Mouse (Mus musculus): ENCODE measurements around the gene Trpv2. TPM values are rescaled to one million over a fixed set of nuclear protein-coding genes. Genes with fewer than 3 reads are reported as not detected.
A peak's percentile ranks its signal among the peaks of the same experiment; 100 is the strongest.

Gene Trpv2
- total and polyA plus RNA-seq, 3 experiments = 30.0 to 30.4 TPM; not detected in 1

GRCm38 (mm10) chr11:62539089-62539890 lies 35.0 kb upstream of the Trpv2 start, which contains the start of gene Cenpv:
Gene Cenpv, minus strand, starts transcription at chr11:62539261.
- peaks cover 8 to 18% of the 10 kb centered on the region in 2 experiments for H3K36me3 ChIP-seq (ENCODE audit: control insufficient read depth in 1 of 2, insufficient read depth in 2 of 2, low read length in 2 of 2)
- H3K4me3 ChIP-seq (ENCODE audit: control insufficient read depth in 1 of 2, insufficient read depth in 1 of 2, low read depth in 2 of 2, low read length in 2 of 2) = peak within 1 kb of the TSS; percentile 58 to 91
- peak within 1 kb of the TSS; percentile 76 for H3K27ac ChIP-seq (ENCODE audit: control insufficient read depth, low read depth, low read length)
- H3K4me1 ChIP-seq (ENCODE audit: control insufficient read depth in 1 of 2, insufficient read depth in 2 of 2, low read length in 2 of 2) = peaks cover 6 to 8% of the 10 kb centered on the region in 2 experiments
- H3K9ac ChIP-seq (ENCODE audit: control insufficient read depth, low read depth, low read length, poor library complexity, severe bottlenecking) = peak within 1 kb of the TSS; percentile 100
- peak; percentile 89 for DNase-seq (ENCODE audit: low read depth, low spot score)
- peaks cover 28% of the 10 kb centered on the region for H3K79me2 ChIP-seq (ENCODE audit: control insufficient read depth, insufficient read depth, low read length, poor library complexity)
- no peaks in the 10 kb centered on the region for H3K9me3 ChIP-seq (replicated peaks; ENCODE audit: insufficient read depth, low read length)
- no peaks in the 10 kb centered on the region for H3K27me3 ChIP-seq (ENCODE audit: control insufficient read depth in 1 of 2, insufficient read depth in 2 of 2, low read length in 2 of 2)
- no peak for TF ChIP-seq ETS1 (IDR thresholded peaks at IDR 0.05; ENCODE audit: low read depth, low read length)
- no peak for TF ChIP-seq RAD21 (IDR thresholded peaks at IDR 0.05; ENCODE audit: low read depth, low read length)
- TF ChIP-seq ZC3H11A (IDR thresholded peaks at IDR 0.05; ENCODE audit: low read depth, low read length) = no peak
- peak; percentile 81 for TF ChIP-seq SIN3A (IDR thresholded peaks at IDR 0.05; ENCODE audit: low read length)
- TF ChIP-seq NELFE (IDR thresholded peaks at IDR 0.05; ENCODE audit: low read depth, low read length) = peak; percentile 93
- peak in 1 of 2 experiments; percentile 18; a peak in 1 of 4 replicates for TF ChIP-seq EP300 (IDR thresholded peaks at IDR 0.05; ENCODE audit: low read depth in 1 of 2, low read length in 2 of 2)
- TF ChIP-seq CHD1 (IDR thresholded peaks at IDR 0.05; ENCODE audit: low read depth, low read length) = peak; percentile 59; the same call in 1 of the 2 replicates
- 0 out of 2 replicates have a peak, but pooled peaks have one; percentile 2 for TF ChIP-seq SMC3 (IDR thresholded peaks at IDR 0.05; ENCODE audit: low read depth, low read length)
- 0 out of 2 replicates have a peak, but pooled peaks have one; percentile 81 for TF ChIP-seq UBTF (IDR thresholded peaks at IDR 0.05; ENCODE audit: borderline replicate concordance, insufficient read depth, low read depth, low read length)
- no peak; the same call in 1 of the 2 replicates for TF ChIP-seq BHLHE40 (IDR thresholded peaks at IDR 0.05; ENCODE audit: borderline replicate concordance, low read depth, low read length)
- no peak for TF ChIP-seq GABPA (IDR thresholded peaks at IDR 0.05; ENCODE audit: low read depth, low read length)
- no peak for TF ChIP-seq POLR2AphosphoS5 (IDR thresholded peaks at IDR 0.05; ENCODE audit: borderline replicate concordance, low read depth, low read length)
- no peak for TF ChIP-seq USF2 (IDR thresholded peaks at IDR 0.05; ENCODE audit: borderline replicate concordance in 1 of 2, insufficient read depth in 1 of 2, low read depth in 1 of 2, low read length in 2 of 2)
- TF ChIP-seq MXI1 (IDR thresholded peaks at IDR 0.05; ENCODE audit: low read depth, low read length) = peak; percentile 80
- TF ChIP-seq TCF12 (IDR thresholded peaks at IDR 0.05; ENCODE audit: low read depth, low read length) = peak; percentile 64
- no peak for TF ChIP-seq CTCF (IDR thresholded peaks at IDR 0.05 in 2 of 3, conservative IDR thresholded peaks at IDR 0.05 in 1 of 3; ENCODE audit: control insufficient read depth in 1 of 3, insufficient read depth in 1 of 3, low read depth in 2 of 3, low read length in 3 of 3, poor library complexity in 1 of 3, severe bottlenecking in 1 of 3)
- peak; percentile 71; the same call in 1 of the 2 replicates for TF ChIP-seq TBP (IDR thresholded peaks at IDR 0.05; ENCODE audit: low read depth, low read length)
- no peak for TF ChIP-seq JUND (IDR thresholded peaks at IDR 0.05; ENCODE audit: low read depth, low read length)
- no peak for TF ChIP-seq E2F4 (IDR thresholded peaks at IDR 0.05; ENCODE audit: borderline replicate concordance, low read depth, low read length)
- TF ChIP-seq TAL1 (IDR thresholded peaks at IDR 0.05; ENCODE audit: low read length) = no peak
- no peak for TF ChIP-seq ZNF384 (IDR thresholded peaks at IDR 0.05; ENCODE audit: low read depth, low read length)
- TF ChIP-seq KAT2A (conservative IDR thresholded peaks at IDR 0.05; ENCODE audit: low read depth, low read length) = peak; percentile 19; the same call in 1 of the 2 replicates
- TF ChIP-seq MYB (IDR thresholded peaks at IDR 0.05; ENCODE audit: low read depth, low read length) = no peak
- TF ChIP-seq ELF1 (IDR thresholded peaks at IDR 0.05; ENCODE audit: low read depth, low read length) = 0 out of 2 replicates have a peak, but pooled peaks have one; percentile 20
- peak; percentile 34; the same call in 1 of the 2 replicates for TF ChIP-seq MAX (IDR thresholded peaks at IDR 0.05; ENCODE audit: low read length)
- peak; percentile 39; the same call in 1 of the 2 replicates for TF ChIP-seq NRF1 (IDR thresholded peaks at IDR 0.05; ENCODE audit: insufficient read depth, low read depth, low read length, poor library complexity, severe bottlenecking)
- peak; percentile 74; the same call in 1 of the 2 replicates for TF ChIP-seq POLR2AphosphoS2 (IDR thresholded peaks at IDR 0.05; ENCODE audit: low read length)
- TF ChIP-seq ZMIZ1 (IDR thresholded peaks at IDR 0.05; ENCODE audit: low read depth, low read length) = peak; percentile 90
- no peak for TF ChIP-seq CHD2 (IDR thresholded peaks at IDR 0.05; ENCODE audit: low read length)
- TF ChIP-seq HCFC1 (IDR thresholded peaks at IDR 0.05; ENCODE audit: low read depth, low read length) = peak; percentile 64
- TF ChIP-seq GATA1 (IDR thresholded peaks at IDR 0.05; ENCODE audit: low read depth, low read length) = no peak
- TF ChIP-seq RCOR1 (IDR thresholded peaks at IDR 0.05; ENCODE audit: low read depth, low read length) = no peak
- 0 out of 2 replicates have a peak, but pooled peaks have one; percentile 15 for TF ChIP-seq ZKSCAN1 (IDR thresholded peaks at IDR 0.05; ENCODE audit: low read depth, low read length)
- no peak for TF ChIP-seq USF1 (IDR thresholded peaks at IDR 0.05; ENCODE audit: low read depth, low read length)
- TF ChIP-seq POLR2A (IDR thresholded peaks at IDR 0.05; ENCODE audit: control insufficient read depth in 1 of 2, insufficient read depth in 1 of 2, low read depth in 1 of 2, low read length in 2 of 2, poor library complexity in 1 of 2) = peak; percentile 80 to 93; a peak in 3 of 4 replicates

All from MEL (cell line).